Mouse (Mus musculus) CH12.LX (cell line): ENCODE results near the gene Appl2. TPM values are rescaled to one million over a fixed set of nuclear protein-coding genes. Genes with fewer than 3 reads are reported as not detected.

Experiments
- DNase-seq: peaks from one replicate; pipeline ENCODE4 v3.0.0-alpha.2; 2013; ENCODE audit errors: extremely low read depth
- H3K27ac ChIP-seq: 2 replicates; pipeline ENCODE4 v1.5.1; 2012; ENCODE audit warnings: low read depth, mild to moderate bottlenecking, control low read depth, moderate library complexity; ENCODE audit not compliant: insufficient read depth
- H3K27me3 ChIP-seq: replicated peaks from 2 replicates; pipeline ENCODE3; 2012; ENCODE audit warnings: inconsistent platforms
- H3K36me3 ChIP-seq, 2 experiments: replicated peaks in 1 of 2; 2 replicates each; pipeline versions ENCODE3 to v1.6.1; 2012; ENCODE audit warnings: inconsistent platforms in 1 of 2, low read length in 1 of 2, mild to moderate bottlenecking in 1 of 2, mixed read lengths in 1 of 2, moderate library complexity in 1 of 2; ENCODE audit not compliant: control insufficient read depth in 1 of 2, insufficient read depth in 1 of 2
- H3K4me1 ChIP-seq, 2 experiments: 2 replicates each; pipeline ENCODE4 v1.6.1; 2012; ENCODE audit warnings: inconsistent platforms in 1 of 2, moderate library complexity in 1 of 2; ENCODE audit not compliant: insufficient read depth in 2 of 2, control insufficient read depth in 1 of 2
- H3K4me2 ChIP-seq: 2 replicates; pipeline ENCODE4 v1.6.1; 2012; ENCODE audit warnings: low read depth, mild to moderate bottlenecking, control low read depth; ENCODE audit not compliant: poor library complexity, insufficient read depth, severe bottlenecking
- H3K4me3 ChIP-seq, 3 experiments: fragments of 150-350 bp in 1 of 3; sonication (generic) in 1 of 3; replicated peaks in 1 of 3; 2 replicates each; pipeline versions ENCODE3 to v1.5.1; 2011 to 2012; ENCODE audit warnings: low read depth in 2 of 3, low read length in 2 of 3, mild to moderate bottlenecking in 2 of 3, moderate library complexity in 2 of 3, control low read depth in 1 of 3, improper control_type of control experiment in 1 of 3, inconsistent platforms in 1 of 3, mixed read lengths in 1 of 3; ENCODE audit not compliant: poor library complexity in 1 of 3
- H3K79me2 ChIP-seq: replicated peaks from 2 replicates; pipeline ENCODE4 v1.6.1; 2012; ENCODE audit warnings: mild to moderate bottlenecking, moderate library complexity; ENCODE audit not compliant: control insufficient read depth, poor library complexity, insufficient read depth, severe bottlenecking; ENCODE audit errors: extremely low read depth
- H3K9ac ChIP-seq: 2 replicates; pipeline ENCODE4 v1.6.1; 2012; ENCODE audit warnings: low read depth, mild to moderate bottlenecking, control low read depth, moderate library complexity; ENCODE audit not compliant: insufficient read depth
- H3K9me3 ChIP-seq: replicated peaks from 2 replicates; pipeline ENCODE3; 2012; ENCODE audit warnings: low read length, inconsistent platforms, mixed read lengths
- CHD2 ChIP-seq: IDR thresholded peaks from 2 replicates; pipeline ENCODE4 v1.6.1; 2011; ENCODE audit warnings: low read length, improper control_type of control experiment
- ELF1 ChIP-seq: IDR thresholded peaks from 2 replicates; pipeline ENCODE4 v1.6.1; 2014; ENCODE audit warnings: low read depth, mild to moderate bottlenecking, inconsistent platforms, low read length, improper control_type of control experiment
- GABPA ChIP-seq: IDR thresholded peaks from 2 replicates; pipeline ENCODE4 v1.6.1; 2012; ENCODE audit warnings: low read depth, low read length, improper control_type of control experiment, inconsistent platforms; ENCODE audit not compliant: insufficient replicate concordance
- HCFC1 ChIP-seq: IDR thresholded peaks from 2 replicates; pipeline ENCODE4 v1.6.1; 2012; ENCODE audit warnings: low read depth, mild to moderate bottlenecking, inconsistent platforms, low read length, improper control_type of control experiment
- IRF4 ChIP-seq: IDR thresholded peaks from 2 replicates; pipeline ENCODE4 v1.6.1; 2014; ENCODE audit warnings: low read depth, mild to moderate bottlenecking, inconsistent platforms, low read length, improper control_type of control experiment
- JUN ChIP-seq: IDR thresholded peaks from 2 replicates; pipeline ENCODE4 v1.6.1; 2011; ENCODE audit warnings: low read depth, mild to moderate bottlenecking, low read length, improper control_type of control experiment, moderate library complexity; ENCODE audit not compliant: insufficient read depth
- JUND ChIP-seq: conservative IDR thresholded peaks from 2 replicates; pipeline ENCODE4 v1.6.1; 2011; ENCODE audit warnings: low read depth, low read length, improper control_type of control experiment
- KAT2A ChIP-seq: IDR thresholded peaks from 2 replicates; pipeline ENCODE4 v1.6.1; 2012; ENCODE audit warnings: low read length, improper control_type of control experiment, inconsistent platforms; ENCODE audit not compliant: insufficient replicate concordance
- MAFK ChIP-seq: IDR thresholded peaks from 2 replicates; pipeline ENCODE4 v1.6.1; 2011; ENCODE audit warnings: low read length, improper control_type of control experiment; ENCODE audit not compliant: insufficient replicate concordance
- MAZ ChIP-seq: IDR thresholded peaks from 2 replicates; pipeline ENCODE4 v1.6.1; 2012; ENCODE audit warnings: low read depth, mild to moderate bottlenecking, inconsistent platforms, low read length, improper control_type of control experiment, moderate library complexity
- MEF2A ChIP-seq: IDR thresholded peaks from 2 replicates; pipeline ENCODE4 v1.6.1; 2014; ENCODE audit warnings: low read depth, mild to moderate bottlenecking, inconsistent platforms, low read length, improper control_type of control experiment, borderline replicate concordance
- MXI1 ChIP-seq: IDR thresholded peaks from 2 replicates; pipeline ENCODE4 v1.6.1; 2011; ENCODE audit warnings: mild to moderate bottlenecking, low read depth, low read length, improper control_type of control experiment
- MYC ChIP-seq: IDR thresholded peaks from 2 replicates; pipeline ENCODE4 v1.6.1; 2011; ENCODE audit warnings: low read depth, mild to moderate bottlenecking, improper control_type of control experiment, low read length
- NELFE ChIP-seq: IDR thresholded peaks from 2 replicates; pipeline ENCODE4 v1.6.1; 2011; ENCODE audit warnings: low read depth, low read length, improper control_type of control experiment
- NRF1 ChIP-seq: IDR thresholded peaks from 2 replicates; pipeline ENCODE4 v1.6.1; 2014; ENCODE audit warnings: low read depth, mild to moderate bottlenecking, inconsistent platforms, low read length, improper control_type of control experiment, moderate library complexity
- PAX5 ChIP-seq: IDR thresholded peaks from 2 replicates; pipeline ENCODE4 v1.6.1; 2012; ENCODE audit warnings: low read length, inconsistent platforms, mixed read lengths
- POLR2A ChIP-seq: IDR thresholded peaks from 2 replicates; pipeline ENCODE4 v1.6.1; 2011; ENCODE audit warnings: low read depth, mild to moderate bottlenecking, improper control_type of control experiment, low read length
- POLR2AphosphoS2 ChIP-seq: IDR thresholded peaks from 2 replicates; pipeline ENCODE4 v1.6.1; 2011; ENCODE audit warnings: low read depth, low read length, improper control_type of control experiment
- RAD21 ChIP-seq: IDR thresholded peaks from 2 replicates; pipeline ENCODE4 v1.6.1; 2011; ENCODE audit warnings: low read depth, mild to moderate bottlenecking, low read length, improper control_type of control experiment, moderate library complexity
- RCOR1 ChIP-seq: conservative IDR thresholded peaks from 2 replicates; pipeline ENCODE4 v1.6.1; 2012; ENCODE audit warnings: low read depth, mild to moderate bottlenecking, inconsistent platforms, low read length, improper control_type of control experiment
- SIN3A ChIP-seq: IDR thresholded peaks from 2 replicates; pipeline ENCODE4 v1.6.1; 2012; ENCODE audit warnings: low read length, improper control_type of control experiment, inconsistent platforms
- TCF12 ChIP-seq: IDR thresholded peaks from 2 replicates; pipeline ENCODE4 v1.6.1; 2014; ENCODE audit warnings: low read depth, mild to moderate bottlenecking, inconsistent platforms, low read length, improper control_type of control experiment
- ZC3H11A ChIP-seq: IDR thresholded peaks from 2 replicates; pipeline ENCODE4 v1.6.1; 2012; ENCODE audit warnings: low read depth, mild to moderate bottlenecking, inconsistent platforms, low read length, improper control_type of control experiment
- ZKSCAN1 ChIP-seq: IDR thresholded peaks from 2 replicates; pipeline ENCODE4 v1.6.1; 2012; ENCODE audit warnings: low read depth, inconsistent platforms, low read length, improper control_type of control experiment, borderline replicate concordance
- ZNF384 ChIP-seq: IDR thresholded peaks from 2 replicates; pipeline ENCODE4 v1.6.1; 2012; ENCODE audit warnings: low read depth, low read length, improper control_type of control experiment, inconsistent platforms
- dilution Hi-C: fragments of 300-500 bp; cut with MboI; formaldehyde crosslinking; loops from 2 replicates; pipeline ENCODE4 v1.14.3; 2020; ENCODE audit warnings: low sequenced_read_pairs; ENCODE audit not compliant: extremely low pct_unique_long_range_greater_than_20kb, extremely low pct_ligation_motif_present
- in situ Hi-C: fragments of 300-500 bp; cut with MboI; formaldehyde crosslinking; loops from 3 replicates; pipeline ENCODE4 v1.14.3; 2019; ENCODE audit warnings: low sequenced_read_pairs, low pct_ligation_motif_present, low pct_unique_long_range_greater_than_20kb, mixed read lengths
- polyA plus RNA-seq: library from polyadenylated mRNA; unstranded; fragments of >175 nt; gene quantifications from 2 replicates; pipeline ENCODE4 v1.2.1, GENCODE M21; 2012; ENCODE audit warnings: low read depth; ENCODE audit not compliant: insufficient read length
- total RNA-seq, 2 experiments: library from RNA; depleted of rRNA; stranded (reverse); fragments of 300-350 nt in 1 of 2; fragments of >200 nt in 1 of 2; gene quantifications; 2 replicates each; pipeline ENCODE4 v1.2.3; 2012 to 2014

Gene Appl2
- total and polyA plus RNA-seq, 3 experiments, result 11.9 to 15.8 (median 13.5) TPM

DNA sequence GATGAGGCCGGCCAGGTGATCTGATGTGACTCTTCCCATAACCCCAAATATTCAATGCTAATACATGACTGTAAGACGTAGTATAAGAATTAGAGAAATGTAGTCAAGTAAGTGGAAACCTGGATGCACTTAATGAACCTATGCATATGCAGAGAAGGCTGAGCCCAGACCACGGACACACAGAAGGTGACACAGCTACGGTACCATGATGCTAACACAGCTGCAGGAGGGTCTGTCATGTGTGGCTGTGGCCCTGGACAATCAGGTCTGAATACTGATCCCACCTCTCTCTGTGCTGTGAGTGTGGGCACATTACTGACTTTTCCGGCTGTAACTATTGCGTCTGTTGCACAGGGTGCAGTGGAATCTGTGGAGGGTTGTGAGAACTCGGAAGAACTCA, 38.0 kb downstream of the Appl2 start:
- no peaks in the 10 kb centered on the region for H3K9me3 ChIP-seq
- no peaks in the 10 kb centered on the region for H3K4me1 ChIP-seq
- no peak for DNase-seq
- H3K27ac ChIP-seq, result no peak overlapping the region
- no peaks in the 10 kb centered on the region for H3K79me2 ChIP-seq
- dilution Hi-C loops (no loop called here), in situ Hi-C loops (no loop called here)
- H3K27me3 ChIP-seq, result no peaks in the 10 kb centered on the region
- H3K4me2 ChIP-seq, result no peak overlapping the region
- TF ChIP-seq MXI1 (no peak), MAZ (no peak), KAT2A (no peak), ZC3H11A (no peak), RAD21 (no peak), GABPA (no peak), NELFE (no peak)
- H3K9ac ChIP-seq, result no peak overlapping the region
- no peak overlapping the region for H3K4me3 ChIP-seq
- H3K36me3 ChIP-seq, result peaks cover 43 to 92% of the 10 kb centered on the region in 2 experiments

DNA sequence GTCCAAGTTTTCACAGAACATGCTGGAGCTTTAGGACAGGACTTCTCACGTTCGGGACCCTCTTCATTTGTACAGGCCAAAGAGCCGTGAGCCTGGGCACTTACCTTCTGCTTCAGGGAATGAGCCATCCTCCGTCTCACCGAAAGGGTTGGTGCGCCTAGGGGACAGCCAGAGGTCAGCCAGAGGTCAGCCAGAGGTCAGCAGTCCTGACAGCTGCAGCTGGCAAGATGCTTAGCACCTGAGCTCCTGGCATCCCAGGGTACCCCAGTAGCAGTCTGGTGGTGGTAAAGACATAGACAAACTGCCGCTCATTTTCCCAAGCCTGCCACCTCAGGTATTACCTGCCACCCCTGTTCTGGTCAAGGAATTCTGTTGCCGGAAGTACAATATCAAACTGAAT, 39.9 kb downstream of the Appl2 start:
- TF ChIP-seq MAZ (no peak), HCFC1 (no peak), JUND (no peak), POLR2AphosphoS2 (no peak), POLR2A (no peak), ZNF384 (no peak), TCF12 (no peak), SIN3A (no peak), CHD2 (no peak), JUN (no peak), IRF4 (no peak), ZC3H11A (no peak), ZKSCAN1 (no peak), PAX5 (no peak), MAFK (no peak), RCOR1 (no peak), NRF1 (no peak), MYC (no peak), MEF2A (no peak), ELF1 (no peak)
- dilution Hi-C loops (no loop called here), in situ Hi-C loops (no loop called here)
- Histone ChIP-seq H3K4me2 (no peak overlapping the region), H3K4me3 (no peak overlapping the region), H3K4me1 (no peaks in the 10 kb centered on the region), H3K36me3 (peaks cover 48 to 89% of the 10 kb centered on the region in 2 experiments), H3K27me3 (no peaks in the 10 kb centered on the region), H3K9me3 (no peaks in the 10 kb centered on the region), H3K27ac (no peak overlapping the region), H3K9ac (no peak overlapping the region), H3K79me2 (no peaks in the 10 kb centered on the region)
- no peak for DNase-seq
